Mouse (Mus musculus) right cerebral cortex, postnatal 36 days (tissue): Measurements from ENCODE around the gene Amot.

Experiments
- DNase-seq, 2 experiments: peaks; one replicate each; pipeline ENCODE4 v3.0.0; 2022; ENCODE audit warnings: low spot score in 2 of 2, mixed read lengths in 1 of 2

The Amot gene

GRCm38 (mm10) chrX:145504717-145505415, at the start of gene Amot:
Gene Amot, minus strand, starts transcription at chrX:145505181.
- DNase-seq, result peak; percentile 50 to 51

- no peak for DNase-seq
Measured at GRCm38 (mm10) chrX:145545060-145545459, 40.1 kb upstream of the Amot start.

- DNase-seq, result no peak
Measured at GRCm38 (mm10) chrX:145543602-145544490, 38.9 kb upstream of the Amot start.

GRCm38 (mm10) chrX:145541050-145541449, 36.1 kb upstream of the Amot start:
- no peak for DNase-seq

- no peak for DNase-seq
Measured at GRCm38 (mm10) chrX:145540321-145540720, 35.3 kb upstream of the Amot start.

- DNase-seq, result no peak
Measured at GRCm38 (mm10) chrX:145529602-145530001, 24.6 kb upstream of the Amot start.

GRCm38 (mm10) chrX:145516322-145517066, 11.5 kb upstream of the Amot start:
- no peak for DNase-seq

- DNase-seq, result no peak
Measured at GRCm38 (mm10) chrX:145515498-145516158, 10.6 kb upstream of the Amot start.

- no peak for DNase-seq
Measured at GRCm38 (mm10) chrX:145510675-145511074, 5.7 kb upstream of the Amot start.

- DNase-seq, result peak; percentile 20 to 42
Measured at GRCm38 (mm10) chrX:145505457-145506201, 648 bp upstream of the Amot start.

- DNase-seq, result no peak
Measured at GRCm38 (mm10) chrX:145501666-145502355, 3.2 kb downstream of the Amot start.

GRCm38 (mm10) chrX:145499101-145499500, 5.9 kb downstream of the Amot start:
- DNase-seq, result no peak

GRCm38 (mm10) chrX:145498691-145499090, 6.3 kb downstream of the Amot start:
- DNase-seq, result no peak

- no peak for DNase-seq
Measured at GRCm38 (mm10) chrX:145497486-145497885, 7.5 kb downstream of the Amot start.

- DNase-seq, result no peak
Measured at GRCm38 (mm10) chrX:145495381-145495780, 9.6 kb downstream of the Amot start.

- no peak for DNase-seq
Measured at GRCm38 (mm10) chrX:145490821-145491220, 14.2 kb downstream of the Amot start.

- no peak for DNase-seq
Measured at GRCm38 (mm10) chrX:145490417-145490816, 14.6 kb downstream of the Amot start.

GRCm38 (mm10) chrX:145489950-145490349, 15.0 kb downstream of the Amot start:
- DNase-seq, result no peak

GRCm38 (mm10) chrX:145485495-145485894, 19.5 kb downstream of the Amot start:
- DNase-seq, result no peak

GRCm38 (mm10) chrX:145483486-145484055, 21.4 kb downstream of the Amot start:
- no peak for DNase-seq
